Mouse (Mus musculus): ENCODE results near the gene Cfap100. TPM values are rescaled to one million over a fixed set of nuclear protein-coding genes. Genes with fewer than 3 reads are reported as not detected.

Gene Cfap100
- under 1 TPM; 0.29 to 0.49 TPM for polyA plus RNA-seq (2017; shearing (Covaris generic))

DNA sequence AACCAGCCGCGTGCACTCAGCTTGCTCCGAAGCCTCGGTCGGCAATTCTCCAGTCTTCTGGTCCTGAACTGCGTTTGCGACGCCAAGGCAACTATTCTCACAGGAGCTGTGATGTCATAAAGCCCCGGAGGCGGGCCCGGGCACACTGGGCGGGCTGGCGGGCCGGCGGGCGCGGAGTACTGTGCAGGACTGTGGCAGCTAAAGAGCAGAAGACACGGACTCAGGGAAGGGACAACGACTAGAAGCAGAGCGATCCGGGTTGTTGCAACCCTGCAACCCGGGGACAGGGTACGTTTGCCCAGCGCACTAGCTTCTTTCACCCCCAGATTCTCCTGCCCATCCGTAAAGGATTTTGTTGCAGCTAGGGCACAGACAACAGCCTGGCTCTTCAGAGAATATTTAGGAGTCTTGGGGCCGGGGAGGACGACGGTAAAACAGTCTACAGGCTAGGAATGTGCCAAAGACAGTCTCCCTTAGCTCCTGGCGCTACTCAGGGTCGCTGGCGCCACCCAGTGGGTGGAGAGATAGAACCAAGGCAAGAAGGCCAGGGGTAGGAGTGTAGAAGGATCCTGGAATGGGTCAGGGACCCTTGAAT, at the start of gene Cfap100:
Cfap100 (minus strand) TSS at position 418 of the 595 bp plus-strand sequence.

DNA sequence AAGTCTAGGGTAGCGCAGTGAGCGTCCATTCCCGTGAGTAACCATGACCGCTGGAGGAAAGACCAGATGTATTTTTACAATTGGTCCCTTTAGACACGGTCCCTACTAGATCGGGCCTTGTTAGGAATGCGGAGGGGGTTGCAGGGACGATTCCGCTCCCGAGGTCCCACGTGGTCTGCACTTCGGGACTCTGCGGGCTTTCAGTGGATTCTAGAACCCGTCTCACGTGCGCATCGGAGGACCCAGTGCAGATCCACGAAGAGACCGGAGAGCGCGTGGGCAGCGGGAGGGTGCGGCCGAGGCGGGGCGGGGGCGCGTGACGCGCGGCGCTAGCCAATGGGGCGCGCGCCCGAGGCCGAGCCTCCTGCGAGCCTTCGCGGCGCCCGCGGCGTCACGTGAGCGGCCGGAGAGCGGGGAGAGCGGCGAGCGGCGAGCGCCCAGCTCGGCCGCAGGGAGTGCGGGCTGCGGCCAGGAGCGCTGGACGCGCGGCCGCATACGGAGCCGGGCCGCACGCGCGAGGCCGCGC, 33.6 kb upstream of the Cfap100 start, which contains the start of gene Klf15:
Klf15 (plus strand) TSS at position 396 of the 526 bp plus-strand sequence.

DNA sequence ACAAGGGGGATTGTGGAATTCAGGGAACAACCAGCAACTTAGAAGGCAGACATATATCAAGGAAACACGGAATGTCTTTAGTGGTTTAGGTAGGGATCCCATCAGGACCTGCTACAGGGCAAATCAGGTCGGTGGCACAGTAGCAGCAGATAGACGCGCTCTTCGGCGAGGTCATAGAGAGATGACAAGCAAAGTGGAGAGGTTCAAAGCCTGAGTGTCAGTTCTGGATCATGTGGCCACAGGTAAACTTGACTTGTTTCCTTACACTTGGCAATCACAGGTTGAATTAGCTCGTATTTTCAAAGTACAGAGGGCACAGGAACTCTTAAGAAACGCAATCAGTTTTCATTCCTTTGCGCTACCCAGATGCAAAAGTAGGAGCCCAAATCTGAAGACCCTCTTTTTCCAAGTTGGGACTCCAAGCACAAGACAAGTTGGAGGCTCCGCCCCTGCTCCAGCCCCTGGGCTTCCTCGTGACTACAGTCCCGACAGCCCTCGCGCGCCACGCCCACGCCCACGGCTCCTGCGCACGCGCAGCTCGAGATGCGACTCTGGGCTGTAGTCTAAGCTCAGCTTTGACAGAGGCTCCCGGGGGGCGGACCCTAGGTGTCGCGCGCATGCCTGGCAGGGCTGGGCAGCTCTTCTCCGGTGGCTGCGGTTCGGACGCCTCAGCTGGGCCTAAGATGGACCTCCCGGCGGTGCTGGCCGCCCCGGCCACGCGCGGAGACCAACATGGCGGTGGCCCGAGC, 59.4 kb downstream of the Cfap100 start, which contains the start of gene Zxdc:
Zxdc (plus strand) TSS at position 517 of the 749 bp plus-strand sequence.

Other genes with a start within 250 kb of the Cfap100 start
- gene V1ra8, start 226.0 kb downstream of the Cfap100 start, polyA plus RNA-seq (2017; shearing (Covaris generic)): not detected
- not detected for gene Vmn1r53, start 204.4 kb downstream of the Cfap100 start, polyA plus RNA-seq (2017; shearing (Covaris generic))
- gene Vmn1r54, start 182.5 kb downstream of the Cfap100 start, polyA plus RNA-seq (2017; shearing (Covaris generic)): not detected
- under 1 TPM; 0.28 to 0.64 TPM for gene BC048671, start 127.6 kb downstream of the Cfap100 start, polyA plus RNA-seq (2017; shearing (Covaris generic))
- not detected for gene Chst13, start 103.6 kb downstream of the Cfap100 start, polyA plus RNA-seq (2017; shearing (Covaris generic))
- under 1 TPM in 1 of 2 experiments, not detected in 1; 0.16 TPM for gene Uroc1, start 95.5 kb downstream of the Cfap100 start, polyA plus RNA-seq (2017; shearing (Covaris generic))
- gene Zxdc, start 59.3 kb downstream of the Cfap100 start, polyA plus RNA-seq (2017; shearing (Covaris generic)): 10 to 100 TPM; 32.0 to 45.2 TPM
- gene Klf15, start 33.8 kb upstream of the Cfap100 start, polyA plus RNA-seq (2017; shearing (Covaris generic)): 1 to 10 TPM; 1.2 to 1.3 TPM
- gene Aldh1l1, start 57.6 kb upstream of the Cfap100 start, polyA plus RNA-seq (2017; shearing (Covaris generic)): 1 to 10 TPM; 1.9 to 2.4 TPM
- gene Slc41a3, start 175.9 kb upstream of the Cfap100 start, polyA plus RNA-seq (2017; shearing (Covaris generic)): 10 to 100 TPM; 16.6 to 18.9 TPM